Mouse (Mus musculus) c-Kit-negative CD71-positive TER-119-positive erythroid progenitor cells, embryonic 14.5 days (primary cell): ENCODE results near the gene Kcnh7.

Source experiments
- DNase-seq: peaks from one replicate; pipeline ENCODE4 v3.0.0-alpha.2; 2013; ENCODE audit warnings: low read depth, low spot score

Gene Kcnh7

DNA sequence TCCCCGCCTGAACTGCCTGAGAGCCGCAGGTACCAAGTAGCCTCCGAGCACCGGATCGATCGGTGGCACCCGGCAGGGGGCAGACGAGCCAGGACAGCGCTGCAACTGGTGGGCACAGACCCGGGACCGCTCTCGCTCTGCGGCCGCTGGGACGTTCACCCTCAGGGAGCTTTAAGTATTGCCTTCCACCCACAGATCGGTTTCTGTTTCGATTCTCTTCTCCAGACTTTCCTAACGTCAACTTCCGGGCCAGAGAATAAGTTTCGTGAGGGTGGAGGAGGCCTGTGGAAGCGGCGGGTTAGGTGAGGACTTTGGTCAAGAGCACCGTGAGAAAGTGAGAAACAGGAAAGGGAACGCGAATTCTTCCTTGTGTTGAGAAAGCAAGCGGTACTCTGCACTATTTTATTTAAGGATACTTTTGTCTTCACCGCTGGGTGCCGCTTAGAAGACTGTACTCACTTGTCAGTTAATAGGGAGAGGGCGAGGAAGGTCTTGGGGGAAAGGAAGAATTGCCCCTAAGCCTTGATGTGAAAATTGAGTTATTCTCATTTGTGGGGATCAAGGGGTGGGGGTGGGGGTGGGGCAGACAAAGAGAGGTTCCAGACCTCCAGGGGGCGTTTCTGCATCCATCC, 538.0 kb downstream of the Kcnh7 start, which contains the start of gene Ifih1:
TSS of gene Ifih1 (minus strand) at position 242 of the 632 bp plus-strand sequence.
- peak; percentile 43 for DNase-seq

DNA sequence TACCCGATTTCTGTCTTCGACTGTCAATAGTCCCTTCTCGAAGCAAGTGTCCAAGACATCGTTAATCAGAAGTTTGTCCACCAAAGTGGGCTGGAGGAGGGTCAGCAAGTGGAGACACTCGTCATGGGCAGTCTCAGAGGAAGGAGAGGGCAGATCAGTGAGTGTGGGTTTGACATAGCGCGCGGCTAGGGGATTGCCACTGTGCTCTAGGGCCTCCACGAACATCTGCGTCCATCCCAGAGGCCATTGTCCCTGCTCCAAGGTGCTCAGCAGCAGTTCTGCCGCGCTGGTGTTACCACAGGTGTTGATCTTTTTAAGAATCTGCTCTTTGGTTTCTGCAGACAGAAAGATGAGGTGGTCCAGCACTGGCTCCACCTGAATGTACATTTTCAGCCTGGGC, 538.6 kb downstream of the Kcnh7 start:
- DNase-seq = no peak

DNA sequence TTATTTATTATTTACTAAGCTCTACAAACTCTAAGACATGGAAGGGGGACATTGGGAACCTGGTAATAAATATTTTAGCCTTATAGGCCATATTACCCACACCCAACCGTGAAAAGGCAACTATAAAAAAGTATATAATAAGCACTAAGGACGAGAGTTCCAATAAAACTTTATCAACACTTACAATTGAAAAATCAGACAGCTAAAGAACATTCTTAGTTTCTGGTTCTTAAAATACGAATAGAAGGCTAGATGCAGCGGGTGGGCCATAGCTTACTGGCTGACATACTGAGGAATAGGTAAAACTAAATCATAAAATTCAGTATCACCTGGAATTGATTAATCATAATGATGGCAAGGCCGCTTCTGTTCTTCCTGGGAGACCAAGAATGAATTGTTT, 539.2 kb downstream of the Kcnh7 start:
- DNase-seq = no peak
